Mouse (Mus musculus) cerebellum, adult 2 months (tissue): ENCODE data around the gene Txndc12.

ENCODE experiments used
- CTCF ChIP-seq: fragments of 200-500 bp; IDR thresholded peaks from 2 replicates; pipeline ENCODE4 v1.5.1; 2011; ENCODE audit warnings: low read depth, mild to moderate bottlenecking, control low read depth, low read length, moderate library complexity, borderline replicate concordance; ENCODE audit not compliant: insufficient read depth
- POLR2A ChIP-seq: fragments of 200-500 bp; IDR thresholded peaks from 2 replicates; pipeline ENCODE4 v1.6.1; 2011; ENCODE audit warnings: low read length, control low read depth, borderline replicate concordance; ENCODE audit not compliant: insufficient read depth

DNA sequence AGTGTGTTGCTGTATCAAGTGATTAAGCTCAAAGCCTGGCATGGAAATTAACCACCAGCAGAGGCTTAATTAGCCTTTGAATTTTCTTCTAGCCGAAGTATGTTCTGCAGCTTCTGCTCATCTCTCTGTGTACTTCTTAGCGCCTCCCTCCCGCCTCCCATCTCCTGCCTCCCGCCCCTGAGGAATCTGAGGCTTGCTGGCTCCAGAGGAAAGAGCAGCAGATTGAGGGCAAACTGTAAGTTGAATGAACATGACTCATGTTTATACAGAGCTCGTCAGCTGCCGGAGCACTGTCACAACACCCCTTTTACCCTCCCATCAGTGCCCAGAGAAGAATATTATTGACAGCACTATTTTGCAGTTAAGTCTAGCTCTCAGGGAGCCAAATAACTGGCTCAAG is 71.5 kb downstream of the Txndc12 start:
- TF ChIP-seq CTCF = no peak
- TF ChIP-seq POLR2A = no peak
